Comparison of ENCODE assay signal across 22 mouse cellular contexts in genomic region chr17:88974538-88974937, GRCm38 (mm10).
"Had no signal": no experiment of that assay in that cellular context is flagged by ENCODE, and none has a peak within 500 bp of the region (broad histone marks: within the 10 kb centered on the region; RNA-seq: fewer than 3 reads in every experiment).

No protein-coding gene starts in this region.

- ATAC-seq: hindbrain, embryonic 16.5 days; hindbrain, postnatal 0 days; inflammation-experienced regulatory T-cells, adult 6 months; intestine, embryonic 15.5 days; intestine, embryonic 16.5 days; intestine, postnatal 0 days had no signal

- DNase-seq: heart, postnatal 10 days; heart, postnatal 14 days; heart, postnatal 36 days; heart, postnatal 4 days; kidney, adult 11 months; kidney, adult 18-20 months; kidney, adult 2 months; kidney, adult 8-10 months; kidney, adult 9 months; kidney, postnatal 10 days; kidney, postnatal 14 days; kidney, postnatal 25 days; kidney, postnatal 36 days; kidney, postnatal 4 days; layer of hippocampus, adult 9-11 months; layer of hippocampus, postnatal 36 days had no signal
